Mouse (Mus musculus): Measurements from ENCODE around the gene Kctd19. TPM values are rescaled to one million over a fixed set of nuclear protein-coding genes. Genes with fewer than 3 reads are reported as not detected.

Kctd19 gene
- polyA plus RNA-seq, 1 experiment = 0.01 TPM

GRCm38 (mm10) chr8:105338992-105339391, 74.3 kb downstream of the Kctd19 start:
- peaks cover 92% of the 10 kb centered on the region for H3K36me3 ChIP-seq (ENCODE audit: control insufficient read depth, insufficient read depth)
- no peak overlapping the region for H3ac ChIP-seq (ENCODE audit: control insufficient read depth, insufficient read length, low read depth)
- H3K27me3 ChIP-seq (ENCODE audit: control insufficient read depth, insufficient read depth, insufficient read length) = no peaks in the 10 kb centered on the region
- TF ChIP-seq MAX (IDR thresholded peaks at IDR 0.05) (no peak), CTCF (IDR thresholded peaks at IDR 0.05; ENCODE audit: control insufficient read depth, insufficient read depth, insufficient read length) (no peak), MYOD1 (IDR thresholded peaks at IDR 0.05; ENCODE audit: control insufficient read depth, insufficient read length, low read depth) (no peak), MYOG (IDR thresholded peaks at IDR 0.05; ENCODE audit: control insufficient read depth, extremely low read depth, insufficient read length) (no peak), CEBPB (IDR thresholded peaks at IDR 0.05; ENCODE audit: low read depth) (no peak), FOSL1 (IDR thresholded peaks at IDR 0.05; ENCODE audit: insufficient read depth, low read length, poor library complexity, severe bottlenecking) (no peak), USF1 (IDR thresholded peaks at IDR 0.05; ENCODE audit: low read depth) (no peak)
- peaks cover 56% of the 10 kb centered on the region for H3K79me2 ChIP-seq (ENCODE audit: control insufficient read depth, insufficient read depth)
- no peak overlapping the region for H3K4me3 ChIP-seq (ENCODE audit: insufficient read depth, poor library complexity, severe bottlenecking)
- H3K79me3 ChIP-seq (ENCODE audit: low read depth) = peaks cover 40% of the 10 kb centered on the region

GRCm38 (mm10) chr8:105336373-105337130, 76.8 kb downstream of the Kctd19 start:
- peaks cover 32% of the 10 kb centered on the region for H3K79me2 ChIP-seq (ENCODE audit: control insufficient read depth, insufficient read depth)
- no peak overlapping the region for H3ac ChIP-seq (ENCODE audit: control insufficient read depth, insufficient read length, low read depth)
- no peaks in the 10 kb centered on the region for H3K27me3 ChIP-seq (ENCODE audit: control insufficient read depth, insufficient read depth, insufficient read length)
- no peak overlapping the region for H3K4me3 ChIP-seq (ENCODE audit: insufficient read depth, poor library complexity, severe bottlenecking)
- TF ChIP-seq MYOG (IDR thresholded peaks at IDR 0.05; ENCODE audit: control insufficient read depth, extremely low read depth, insufficient read length) (no peak), CEBPB (IDR thresholded peaks at IDR 0.05; ENCODE audit: low read depth) (no peak), MAX (IDR thresholded peaks at IDR 0.05) (no peak), MYOD1 (IDR thresholded peaks at IDR 0.05; ENCODE audit: control insufficient read depth, insufficient read length, low read depth) (no peak), USF1 (IDR thresholded peaks at IDR 0.05; ENCODE audit: low read depth) (no peak), FOSL1 (IDR thresholded peaks at IDR 0.05; ENCODE audit: insufficient read depth, low read length, poor library complexity, severe bottlenecking) (no peak), CTCF (IDR thresholded peaks at IDR 0.05; ENCODE audit: control insufficient read depth, insufficient read depth, insufficient read length) (no peak)
- peaks cover 94% of the 10 kb centered on the region for H3K36me3 ChIP-seq (ENCODE audit: control insufficient read depth, insufficient read depth)
- peaks cover 18% of the 10 kb centered on the region for H3K79me3 ChIP-seq (ENCODE audit: low read depth)

Other genes with a start within 250 kb of the Kctd19 start
- 39.9 TPM for gene Cbfb, start 242.8 kb downstream of the Kctd19 start, polyA plus RNA-seq (2012; fragmentation: generic; extraction: Trizol)
- gene D230025D16Rik, start 188.4 kb downstream of the Kctd19 start, polyA plus RNA-seq (2012; fragmentation: generic; extraction: Trizol) = 11.4 TPM
- gene B3gnt9, start 158.3 kb downstream of the Kctd19 start, polyA plus RNA-seq (2012; fragmentation: generic; extraction: Trizol) = 7.6 TPM
- 27.3 TPM for gene Tradd, start 148.9 kb downstream of the Kctd19 start, polyA plus RNA-seq (2012; fragmentation: generic; extraction: Trizol)
- 7.6 TPM for gene Fbxl8, start 148.9 kb downstream of the Kctd19 start, polyA plus RNA-seq (2012; fragmentation: generic; extraction: Trizol)
- 3.4 TPM for gene Hsf4, start 143.7 kb downstream of the Kctd19 start, polyA plus RNA-seq (2012; fragmentation: generic; extraction: Trizol)
- gene Nol3, start 137.4 kb downstream of the Kctd19 start, polyA plus RNA-seq (2012; fragmentation: generic; extraction: Trizol) = 9.8 TPM
- 6.0 TPM for gene 4931428F04Rik, start 123.6 kb downstream of the Kctd19 start, polyA plus RNA-seq (2012; fragmentation: generic; extraction: Trizol)
- gene Exoc3l, start 117.4 kb downstream of the Kctd19 start, polyA plus RNA-seq (2012; fragmentation: generic; extraction: Trizol) = 0.97 TPM
- 59.5 TPM for gene E2f4, start 115.8 kb downstream of the Kctd19 start, polyA plus RNA-seq (2012; fragmentation: generic; extraction: Trizol)
- gene Elmo3, start 107.9 kb downstream of the Kctd19 start, polyA plus RNA-seq (2012; fragmentation: generic; extraction: Trizol) = 0.50 TPM
- gene Lrrc29, start 87.2 kb downstream of the Kctd19 start, polyA plus RNA-seq (2012; fragmentation: generic; extraction: Trizol) = 0.69 TPM
- gene Tmem208, start 87.1 kb downstream of the Kctd19 start, polyA plus RNA-seq (2012; fragmentation: generic; extraction: Trizol) = 122 TPM
- gene Fhod1, start 65.5 kb downstream of the Kctd19 start, polyA plus RNA-seq (2012; fragmentation: generic; extraction: Trizol) = 30.7 TPM
- gene Slc9a5, start 64.7 kb downstream of the Kctd19 start, polyA plus RNA-seq (2012; fragmentation: generic; extraction: Trizol) = 6.6 TPM
- 2.0 TPM for gene Plekhg4, start 40.2 kb downstream of the Kctd19 start, polyA plus RNA-seq (2012; fragmentation: generic; extraction: Trizol)
- gene Lrrc36, start 69 bp upstream of the Kctd19 start, polyA plus RNA-seq (2012; fragmentation: generic; extraction: Trizol) = not detected
- gene Tppp3, start 58.0 kb upstream of the Kctd19 start, polyA plus RNA-seq (2012; fragmentation: generic; extraction: Trizol) = 219 TPM
- 8.8 TPM for gene Zdhhc1, start 83.4 kb upstream of the Kctd19 start, polyA plus RNA-seq (2012; fragmentation: generic; extraction: Trizol)
- gene Hsd11b2, start 105.3 kb upstream of the Kctd19 start, polyA plus RNA-seq (2012; fragmentation: generic; extraction: Trizol) = 0.11 TPM
- 95.1 TPM for gene Atp6v0d1, start 152.5 kb upstream of the Kctd19 start, polyA plus RNA-seq (2012; fragmentation: generic; extraction: Trizol)
- gene Ripor1, start 191.8 kb upstream of the Kctd19 start, polyA plus RNA-seq (2012; fragmentation: generic; extraction: Trizol) = 28.7 TPM
- gene Ctcf, start 223.1 kb upstream of the Kctd19 start, polyA plus RNA-seq (2012; fragmentation: generic; extraction: Trizol) = 30.2 TPM
- gene Agrp, start 223.9 kb upstream of the Kctd19 start, polyA plus RNA-seq (2012; fragmentation: generic; extraction: Trizol) = 0.18 TPM

Data from C2C12 (cell line).